Mouse (Mus musculus) MEL (cell line): ENCODE data around the gene Hc. TPM values are rescaled to one million over a fixed set of nuclear protein-coding genes. Genes with fewer than 3 reads are reported as not detected.
A peak's percentile ranks its signal among the peaks of the same experiment; 100 is the strongest.

Experiments used
- DNase-seq: peaks from one replicate; pipeline ENCODE4 v3.0.0; 2011; ENCODE audit warnings: low read depth, low spot score
- H3K27ac ChIP-seq: 2 replicates; pipeline ENCODE4 v1.5.1; 2012; ENCODE audit warnings: low read depth, mild to moderate bottlenecking, control low read depth, low read length, moderate library complexity; ENCODE audit not compliant: control insufficient read depth
- H3K27me3 ChIP-seq, 2 experiments: fragments of 150-350 bp in 1 of 2; sonication (generic) in 1 of 2; 2 replicates each; pipeline ENCODE4 v1.6.1; 2012; ENCODE audit warnings: low read length in 2 of 2, mild to moderate bottlenecking in 2 of 2, improper control_type of control experiment in 1 of 2, moderate library complexity in 1 of 2; ENCODE audit not compliant: insufficient read depth in 2 of 2, control insufficient read depth in 1 of 2
- H3K36me3 ChIP-seq, 2 experiments: 2 replicates each; pipeline ENCODE4 v1.6.1; 2012 to 2014; ENCODE audit warnings: low read length in 2 of 2, improper control_type of control experiment in 1 of 2, inconsistent platforms in 1 of 2, mild to moderate bottlenecking in 1 of 2; ENCODE audit not compliant: insufficient read depth in 2 of 2, control insufficient read depth in 1 of 2
- H3K4me1 ChIP-seq, 2 experiments: fragments of 150-350 bp in 1 of 2; sonication (generic) in 1 of 2; 2 replicates each; pipeline ENCODE4 v1.6.1; 2012; ENCODE audit warnings: low read length in 2 of 2, improper control_type of control experiment in 1 of 2, mild to moderate bottlenecking in 1 of 2; ENCODE audit not compliant: insufficient read depth in 2 of 2, control insufficient read depth in 1 of 2
- H3K4me3 ChIP-seq, 2 experiments: fragments of 150-350 bp in 1 of 2; sonication (generic) in 1 of 2; 2 replicates each; pipeline ENCODE4 v1.5.1; 2012; ENCODE audit warnings: low read depth in 2 of 2, low read length in 2 of 2, mild to moderate bottlenecking in 2 of 2, moderate library complexity in 2 of 2, control low read depth in 1 of 2, improper control_type of control experiment in 1 of 2; ENCODE audit not compliant: control insufficient read depth in 1 of 2, insufficient read depth in 1 of 2
- H3K79me2 ChIP-seq: 2 replicates; pipeline ENCODE4 v1.6.1; 2012; ENCODE audit warnings: mild to moderate bottlenecking, low read length, moderate library complexity; ENCODE audit not compliant: control insufficient read depth, poor library complexity, insufficient read depth
- H3K9ac ChIP-seq: 2 replicates; pipeline ENCODE4 v1.6.1; 2012; ENCODE audit warnings: low read depth, mild to moderate bottlenecking, control low read depth, low read length, moderate library complexity; ENCODE audit not compliant: control insufficient read depth, poor library complexity, severe bottlenecking
- H3K9me3 ChIP-seq: fragments of 150-350 bp; sonication (generic); replicated peaks from 2 replicates; pipeline ENCODE4 v1.6.1; 2012; ENCODE audit warnings: mild to moderate bottlenecking, low read length, improper control_type of control experiment, moderate library complexity; ENCODE audit not compliant: insufficient read depth
- BHLHE40 ChIP-seq: IDR thresholded peaks from 2 replicates; pipeline ENCODE4 v1.6.1; 2012; ENCODE audit warnings: low read depth, mild to moderate bottlenecking, inconsistent platforms, low read length, improper control_type of control experiment, borderline replicate concordance
- CHD1 ChIP-seq: IDR thresholded peaks from 2 replicates; pipeline ENCODE4 v1.6.1; 2012; ENCODE audit warnings: low read depth, mild to moderate bottlenecking, inconsistent platforms, low read length, improper control_type of control experiment
- CHD2 ChIP-seq: IDR thresholded peaks from 2 replicates; pipeline ENCODE4 v1.6.1; 2011; ENCODE audit warnings: low read length, improper control_type of control experiment
- CTCF ChIP-seq, 3 experiments: IDR thresholded peaks in 2 of 3; conservative IDR thresholded peaks in 1 of 3; 2 replicates each; pipeline ENCODE4 v1.5.1; 2011 to 2012; ENCODE audit warnings: low read length in 3 of 3, low read depth in 2 of 3, mild to moderate bottlenecking in 2 of 3, improper control_type of control experiment in 1 of 3, inconsistent platforms in 1 of 3, mixed read lengths in 1 of 3, moderate library complexity in 1 of 3; ENCODE audit not compliant: control insufficient read depth in 1 of 3, insufficient read depth in 1 of 3, poor library complexity in 1 of 3, severe bottlenecking in 1 of 3
- E2F4 ChIP-seq: IDR thresholded peaks from 2 replicates; pipeline ENCODE4 v1.6.1; 2011; ENCODE audit warnings: low read depth, low read length, improper control_type of control experiment, borderline replicate concordance
- ELF1 ChIP-seq: IDR thresholded peaks from 2 replicates; pipeline ENCODE4 v1.6.1; 2014; ENCODE audit warnings: low read depth, mild to moderate bottlenecking, inconsistent platforms, low read length, improper control_type of control experiment, moderate library complexity
- EP300 ChIP-seq, 2 experiments: IDR thresholded peaks; 2 replicates each; pipeline ENCODE4 v1.6.1; 2011; ENCODE audit warnings: improper control_type of control experiment in 2 of 2, low read length in 2 of 2, low read depth in 1 of 2, mild to moderate bottlenecking in 1 of 2
- ETS1 ChIP-seq: IDR thresholded peaks from 2 replicates; pipeline ENCODE4 v1.6.1; 2012; ENCODE audit warnings: low read depth, mild to moderate bottlenecking, inconsistent platforms, low read length, improper control_type of control experiment, moderate library complexity
- GABPA ChIP-seq: IDR thresholded peaks from 2 replicates; pipeline ENCODE4 v1.6.1; 2012; ENCODE audit warnings: low read depth, mild to moderate bottlenecking, inconsistent platforms, low read length, improper control_type of control experiment, moderate library complexity
- GATA1 ChIP-seq: IDR thresholded peaks from 2 replicates; pipeline ENCODE4 v1.6.1; 2011; ENCODE audit warnings: low read depth, low read length, improper control_type of control experiment
- HCFC1 ChIP-seq: IDR thresholded peaks from 2 replicates; pipeline ENCODE4 v1.6.1; 2012; ENCODE audit warnings: low read depth, mild to moderate bottlenecking, inconsistent platforms, low read length, improper control_type of control experiment, moderate library complexity
- JUND ChIP-seq: IDR thresholded peaks from 2 replicates; pipeline ENCODE4 v1.6.1; 2011; ENCODE audit warnings: low read depth, mild to moderate bottlenecking, improper control_type of control experiment, low read length
- MAFK ChIP-seq: IDR thresholded peaks from 2 replicates; pipeline ENCODE4 v1.6.1; 2011; ENCODE audit warnings: low read depth, mild to moderate bottlenecking, low read length, improper control_type of control experiment, borderline replicate concordance
- MAX ChIP-seq: IDR thresholded peaks from 2 replicates; pipeline ENCODE4 v1.6.1; 2011; ENCODE audit warnings: low read length, improper control_type of control experiment
- MAZ ChIP-seq: IDR thresholded peaks from 2 replicates; pipeline ENCODE4 v1.6.1; 2012; ENCODE audit warnings: low read depth, mild to moderate bottlenecking, inconsistent platforms, low read length, improper control_type of control experiment
- MXI1 ChIP-seq: IDR thresholded peaks from 2 replicates; pipeline ENCODE4 v1.6.1; 2011; ENCODE audit warnings: mild to moderate bottlenecking, low read depth, low read length, improper control_type of control experiment
- MYB ChIP-seq: IDR thresholded peaks from 2 replicates; pipeline ENCODE4 v1.6.1; 2011; ENCODE audit warnings: mild to moderate bottlenecking, low read depth, low read length, improper control_type of control experiment
- MYC ChIP-seq: IDR thresholded peaks from 2 replicates; pipeline ENCODE4 v1.6.1; 2011; ENCODE audit warnings: low read depth, mild to moderate bottlenecking, low read length, improper control_type of control experiment, moderate library complexity
- NELFE ChIP-seq: IDR thresholded peaks from 2 replicates; pipeline ENCODE4 v1.6.1; 2011; ENCODE audit warnings: low read depth, low read length, improper control_type of control experiment
- NRF1 ChIP-seq: IDR thresholded peaks from 2 replicates; pipeline ENCODE4 v1.6.1; 2014; ENCODE audit warnings: low read depth, mild to moderate bottlenecking, inconsistent platforms, low read length, improper control_type of control experiment, moderate library complexity; ENCODE audit not compliant: poor library complexity, insufficient read depth, severe bottlenecking
- POLR2A ChIP-seq, 2 experiments: IDR thresholded peaks; 2 replicates each; pipeline ENCODE4 v1.6.1; 2011 to 2012; ENCODE audit warnings: low read length in 2 of 2, mild to moderate bottlenecking in 2 of 2, control low read depth in 1 of 2, improper control_type of control experiment in 1 of 2, low read depth in 1 of 2, moderate library complexity in 1 of 2; ENCODE audit not compliant: control insufficient read depth in 1 of 2, insufficient read depth in 1 of 2, poor library complexity in 1 of 2
- POLR2AphosphoS2 ChIP-seq: IDR thresholded peaks from 2 replicates; pipeline ENCODE4 v1.6.1; 2011; ENCODE audit warnings: low read length, improper control_type of control experiment
- POLR2AphosphoS5 ChIP-seq: IDR thresholded peaks from 2 replicates; pipeline ENCODE4 v1.6.1; 2012; ENCODE audit warnings: low read depth, borderline replicate concordance, mild to moderate bottlenecking, inconsistent platforms, low read length, moderate library complexity, mixed read lengths
- RAD21 ChIP-seq: IDR thresholded peaks from 2 replicates; pipeline ENCODE4 v1.6.1; 2011; ENCODE audit warnings: mild to moderate bottlenecking, low read depth, low read length, improper control_type of control experiment
- RCOR1 ChIP-seq: IDR thresholded peaks from 2 replicates; pipeline ENCODE4 v1.6.1; 2012; ENCODE audit warnings: low read depth, mild to moderate bottlenecking, inconsistent platforms, low read length, improper control_type of control experiment
- SIN3A ChIP-seq: IDR thresholded peaks from 2 replicates; pipeline ENCODE4 v1.6.1; 2012; ENCODE audit warnings: low read length, improper control_type of control experiment, inconsistent platforms
- SMC3 ChIP-seq: IDR thresholded peaks from 2 replicates; pipeline ENCODE4 v1.6.1; 2011; ENCODE audit warnings: low read depth, low read length, improper control_type of control experiment
- TAL1 ChIP-seq: IDR thresholded peaks from 2 replicates; pipeline ENCODE4 v1.6.1; 2012; ENCODE audit warnings: mild to moderate bottlenecking, inconsistent platforms, low read length, moderate library complexity, mixed read lengths
- TBP ChIP-seq: IDR thresholded peaks from 2 replicates; pipeline ENCODE4 v1.8.0; 2011; ENCODE audit warnings: low read depth, low read length, improper control_type of control experiment
- TCF12 ChIP-seq: IDR thresholded peaks from 2 replicates; pipeline ENCODE4 v1.6.1; 2014; ENCODE audit warnings: low read depth, mild to moderate bottlenecking, inconsistent platforms, low read length, improper control_type of control experiment, moderate library complexity
- USF1 ChIP-seq: IDR thresholded peaks from 2 replicates; pipeline ENCODE4 v1.6.1; 2014; ENCODE audit warnings: low read depth, mild to moderate bottlenecking, inconsistent platforms, low read length, improper control_type of control experiment, moderate library complexity
- ZC3H11A ChIP-seq: IDR thresholded peaks from 2 replicates; pipeline ENCODE4 v1.6.1; 2012; ENCODE audit warnings: low read depth, mild to moderate bottlenecking, inconsistent platforms, low read length, improper control_type of control experiment
- ZKSCAN1 ChIP-seq: IDR thresholded peaks from 2 replicates; pipeline ENCODE4 v1.6.1; 2012; ENCODE audit warnings: low read depth, mild to moderate bottlenecking, inconsistent platforms, low read length, improper control_type of control experiment, moderate library complexity
- ZMIZ1 ChIP-seq: IDR thresholded peaks from 2 replicates; pipeline ENCODE4 v1.6.1; 2012; ENCODE audit warnings: low read depth, mild to moderate bottlenecking, inconsistent platforms, low read length, improper control_type of control experiment, moderate library complexity
- ZNF384 ChIP-seq: IDR thresholded peaks from 2 replicates; pipeline ENCODE4 v1.6.1; 2012; ENCODE audit warnings: low read depth, mild to moderate bottlenecking, inconsistent platforms, low read length, improper control_type of control experiment
- polyA plus RNA-seq, 2 experiments: library from polyadenylated mRNA; stranded (reverse) in 1 of 2; unstranded in 1 of 2; fragments of >175 nt in 1 of 2; fragments of >200 nt in 1 of 2; gene quantifications; 2 replicates each; pipeline versions ENCODE4 v1.2.1 to v1.2.4; 2012; ENCODE audit warnings: low replicate concordance in 2 of 2, low read depth in 1 of 2; ENCODE audit not compliant: insufficient read length in 2 of 2, insufficient read depth in 1 of 2, missing spikeins in 1 of 2
- total RNA-seq: library from RNA; depleted of rRNA; stranded (reverse); fragments of 300-350 nt; gene quantifications from 2 replicates; pipeline ENCODE4 v1.2.3, GENCODE M21; 2012

Hc gene
- total and polyA plus RNA-seq, 3 experiments = not detected

DNA sequence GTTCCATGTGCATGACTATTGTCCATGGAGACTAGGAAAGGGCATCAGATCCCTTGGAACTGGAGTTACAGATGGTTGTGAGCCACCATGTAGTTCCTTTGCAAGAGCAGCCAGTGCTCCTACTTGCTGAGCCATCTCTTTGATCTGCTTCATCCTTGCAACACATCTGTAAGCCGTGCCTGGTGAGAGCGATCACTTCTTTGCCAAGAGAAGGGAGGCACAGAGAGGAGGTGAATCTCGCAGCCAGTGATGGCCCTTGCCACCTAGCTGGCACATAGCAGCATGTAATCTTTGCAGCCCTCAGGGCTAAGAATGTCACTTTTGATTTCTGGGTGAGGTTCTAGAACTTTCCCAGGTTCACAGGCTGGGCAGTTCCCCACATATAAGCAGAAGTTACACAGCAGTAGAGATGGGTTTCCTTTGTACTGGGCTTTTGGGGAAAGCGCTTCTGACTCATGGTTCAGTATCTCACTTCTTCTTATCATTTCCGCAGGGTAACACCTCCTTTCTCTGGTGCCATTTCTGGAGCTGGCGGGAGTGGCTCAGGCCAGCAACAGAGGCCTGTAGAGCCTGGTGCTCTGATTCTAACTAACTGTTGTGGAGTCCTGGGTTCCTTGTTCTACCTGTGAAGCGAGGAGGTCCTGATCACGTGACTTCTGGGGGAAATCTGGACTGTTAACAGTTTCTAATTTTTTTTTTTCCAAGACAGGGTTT is 84.1 kb downstream of the Hc start (continued):
- TF ChIP-seq JUND (peak; percentile 81; the same call in 1 of the 2 replicates), TBP (peak; percentile 79), SMC3 (no peak)

- H3K9me3 ChIP-seq = no peaks in the 10 kb centered on the region
- no peaks in the 10 kb centered on the region for H3K79me2 ChIP-seq
- H3K27me3 ChIP-seq = no peaks in the 10 kb centered on the region
- H3K9ac ChIP-seq = peak overlapping the region; percentile 74
- peaks cover 0 to 34% of the 10 kb centered on the region in 2 experiments; a peak in 2 of 4 replicates for H3K36me3 ChIP-seq
- DNase-seq = peak; percentile 86
- no peak for TF ChIP-seq GATA1
- TF ChIP-seq POLR2AphosphoS5 = no peak
- TF ChIP-seq E2F4 = no peak
- no peak for TF ChIP-seq EP300 (IDR thresholded peaks at IDR 0.05; ENCODE audit: low read depth in 1 of 2, low read length in 2 of 2)
- TF ChIP-seq ZNF384 = no peak
- 0 out of 2 replicates have a peak, but pooled peaks have one; percentile 3 for TF ChIP-seq MAZ
- no peak for TF ChIP-seq MAFK
- TF ChIP-seq BHLHE40 = no peak
- no peak for TF ChIP-seq RCOR1
- TF ChIP-seq MXI1 = peak; percentile 56; the same call in 1 of the 2 replicates
- TF ChIP-seq TAL1 = no peak
- TF ChIP-seq TCF12 = 0 out of 2 replicates have a peak, but pooled peaks have one; percentile 39
- no peak for TF ChIP-seq CHD2
- peak; percentile 84 for TF ChIP-seq POLR2AphosphoS2
- peak; percentile 57; the same call in 1 of the 2 replicates for TF ChIP-seq SIN3A
- TF ChIP-seq TBP = peak; percentile 90
- no peak for TF ChIP-seq ZMIZ1
- peak; percentile 59 for TF ChIP-seq MYC
- no peak for TF ChIP-seq NRF1
- TF ChIP-seq USF1 = no peak
- TF ChIP-seq GABPA = no peak
- peak; percentile 85 for TF ChIP-seq ELF1
- TF ChIP-seq ETS1 = peak; percentile 21
- TF ChIP-seq CTCF (IDR thresholded peaks at IDR 0.05 in 2 of 3, conservative IDR thresholded peaks at IDR 0.05 in 1 of 3; ENCODE audit: control insufficient read depth in 1 of 3, insufficient read depth in 1 of 3, low read depth in 2 of 3, low read length in 3 of 3, poor library complexity in 1 of 3, severe bottlenecking in 1 of 3) = no peak
- TF ChIP-seq MAX = 0 out of 2 replicates have a peak, but pooled peaks have one; percentile 9
- TF ChIP-seq ZKSCAN1 = no peak
- peak; percentile 74 for TF ChIP-seq HCFC1
- no peak for TF ChIP-seq MYB
- no peak for TF ChIP-seq CHD1
- TF ChIP-seq ZC3H11A = no peak
- TF ChIP-seq NELFE = peak; percentile 80
- no peak for TF ChIP-seq RAD21
- TF ChIP-seq POLR2A (IDR thresholded peaks at IDR 0.05; ENCODE audit: control insufficient read depth in 1 of 2, insufficient read depth in 1 of 2, low read depth in 1 of 2, low read length in 2 of 2, poor library complexity in 1 of 2) = peak in 1 of 2 experiments; percentile 79; a peak in 2 of 4 replicates
- TF ChIP-seq, all 39 proteins: peak for 13
- H3K4me1 ChIP-seq = peaks cover 2 to 34% of the 10 kb centered on the region in 2 experiments; a peak in 3 of 4 replicates
- H3K27ac ChIP-seq = peak overlapping the region; percentile 95
- peak overlapping the region; percentile 53 for H3K4me3 ChIP-seq
Measured at GRCm38 (mm10) chr2:34976447-34976846, 84.8 kb downstream of the Hc start.
